Comparison of ENCODE assay signal across 14 mouse cellular contexts in genomic region chr1:88605616-88606190, GRCm38 (mm10).
A peak's percentile ranks its signal among the peaks of the same experiment; 100 is the strongest.
DNase-seq lines count a peak whose midpoint lies in the region; ATAC-seq and TF ChIP-seq lines count a peak whose summit lies in the region.
"Had no signal": no experiment of that assay in that cellular context is flagged by ENCODE, and none has a peak within 500 bp of the region (broad histone marks: within the 10 kb centered on the region; RNA-seq: fewer than 3 reads in every experiment).

No protein-coding gene starts in this region.

- H3K27me3 ChIP-seq in forebrain, embryonic 10.5 days (ENCODE audit: poor library complexity, severe bottlenecking): no peaks in the 10 kb centered on the region
- H3K27me3 ChIP-seq in forebrain, embryonic 14.5 days (replicated peaks; ENCODE audit: control insufficient read depth, insufficient read depth, low read length): no peaks in the 10 kb centered on the region
- no peaks in the 10 kb centered on the region for H3K27me3 ChIP-seq in intestine, embryonic 14.5 days (replicated peaks; ENCODE audit: control insufficient read depth, insufficient read depth, low read length)
- no peaks in the 10 kb centered on the region for H3K27me3 ChIP-seq in stomach, embryonic 14.5 days (ENCODE audit: control insufficient read depth, insufficient read depth, low read length)
- H3K27me3 ChIP-seq in hindbrain, embryonic 11.5 days (ENCODE audit: control insufficient read depth, insufficient read depth, low read length): no peaks in the 10 kb centered on the region
- H3K27me3 ChIP-seq: hindbrain, embryonic 13.5 days; Patski had no signal

- WGBS in forebrain, embryonic 10.5 days: 54% methylated on average over 14 of the region's 14 CpGs
- 58% methylated on average over 14 of the region's 14 CpGs for WGBS in forebrain, embryonic 14.5 days
- 37% methylated on average over 14 of the region's 14 CpGs for WGBS in intestine, embryonic 14.5 days
- 37% methylated on average over 14 of the region's 14 CpGs for WGBS in stomach, embryonic 14.5 days
- WGBS in hindbrain, embryonic 11.5 days: 47% methylated on average over 14 of the region's 14 CpGs

- H3K36me3 ChIP-seq in forebrain, embryonic 10.5 days (replicated peaks): no peaks in the 10 kb centered on the region
- no peaks in the 10 kb centered on the region for H3K36me3 ChIP-seq in forebrain, embryonic 14.5 days (ENCODE audit: control insufficient read depth, insufficient read depth, low read length)
- no peaks in the 10 kb centered on the region for H3K36me3 ChIP-seq in intestine, embryonic 14.5 days (ENCODE audit: control insufficient read depth, insufficient read depth, low read length)
- H3K36me3 ChIP-seq in stomach, embryonic 14.5 days (ENCODE audit: control insufficient read depth, insufficient read depth, low read length): no peaks in the 10 kb centered on the region
- H3K36me3 ChIP-seq in hindbrain, embryonic 11.5 days (ENCODE audit: control insufficient read depth, insufficient read depth, low read length): no peaks in the 10 kb centered on the region
- H3K36me3 ChIP-seq: hindbrain, embryonic 13.5 days had no signal

- H3K4me2 ChIP-seq in forebrain, embryonic 14.5 days (ENCODE audit: low read length): no peak overlapping the region
- H3K4me2 ChIP-seq in intestine, embryonic 14.5 days (ENCODE audit: low read length): no peak overlapping the region
- no peak overlapping the region for H3K4me2 ChIP-seq in stomach, embryonic 14.5 days (replicated peaks; ENCODE audit: low read depth, low read length)
- no peak overlapping the region for H3K4me2 ChIP-seq in hindbrain, embryonic 11.5 days (replicated peaks; ENCODE audit: low read depth, low read length)
- H3K4me2 ChIP-seq: hindbrain, embryonic 13.5 days had no signal

- H3K9ac ChIP-seq in forebrain, embryonic 14.5 days (ENCODE audit: low read length): no peak overlapping the region
- no peak overlapping the region for H3K9ac ChIP-seq in intestine, embryonic 14.5 days (ENCODE audit: low read length)
- H3K9ac ChIP-seq in stomach, embryonic 14.5 days (replicated peaks; ENCODE audit: low read depth, low read length): no peak overlapping the region
- no peak overlapping the region for H3K9ac ChIP-seq in hindbrain, embryonic 11.5 days (ENCODE audit: low read depth, low read length)
- H3K9ac ChIP-seq: hindbrain, embryonic 13.5 days had no signal

- DNase-seq in forebrain, embryonic 10.5 days (ENCODE audit: extremely low spot score, low spot score): no peak
- no peak for DNase-seq in forebrain, embryonic 14.5 days (ENCODE audit: low spot score)
- DNase-seq in intestine, embryonic 14.5 days (ENCODE audit: low spot score): no peak
- DNase-seq in kidney, postnatal 4 days: peak; percentile 58 to 77
- no peak for DNase-seq in hindbrain, embryonic 11.5 days (ENCODE audit: low spot score)
- no peak for DNase-seq in right cerebral cortex, adult 18-20 months
- no peak for DNase-seq in layer of hippocampus, adult 2 months (ENCODE audit: low spot score in 2 of 2)
- DNase-seq: gastrocnemius, postnatal 25 days; midbrain, embryonic 14.5 days; thymus, postnatal 25 days had no signal

- no peak for ATAC-seq in forebrain, embryonic 14.5 days
- peak; percentile 62; the same call in 1 of the 2 replicates for ATAC-seq in intestine, embryonic 14.5 days (replicated peaks; ENCODE audit: low FRiP score, low TSS enrichment, low read depth)
- peak; percentile 83 for ATAC-seq in stomach, embryonic 14.5 days (ENCODE audit: insufficient number of reproducible peaks, insufficient read depth, low FRiP score, low read depth)
- no peak for ATAC-seq in hindbrain, embryonic 11.5 days (ENCODE audit: low FRiP score)
- ATAC-seq: Patski had no signal

- TF ChIP-seq CTCF in layer of hippocampus, adult 2 months (conservative IDR thresholded peaks at IDR 0.05): no peak

- 0 out of 2 replicates have a peak overlapping the region, but pooled peaks have one; percentile 0 for H3K27ac ChIP-seq in forebrain, embryonic 10.5 days
- no peak overlapping the region for H3K27ac ChIP-seq in forebrain, embryonic 14.5 days (ENCODE audit: low read depth, low read length)
- H3K27ac ChIP-seq in intestine, embryonic 14.5 days (ENCODE audit: low read depth): no peak overlapping the region
- no peak overlapping the region for H3K27ac ChIP-seq in stomach, embryonic 14.5 days (ENCODE audit: low read length)
- H3K27ac ChIP-seq in hindbrain, embryonic 11.5 days (ENCODE audit: low read depth, low read length): no peak overlapping the region
- H3K27ac ChIP-seq in layer of hippocampus, adult 2 months: no peak overlapping the region
- H3K27ac ChIP-seq: hindbrain, embryonic 13.5 days had no signal

- H3K4me3 ChIP-seq in forebrain, embryonic 10.5 days: no peak overlapping the region
- H3K4me3 ChIP-seq in forebrain, embryonic 14.5 days (ENCODE audit: low read depth, low read length): no peak overlapping the region
- no peak overlapping the region for H3K4me3 ChIP-seq in intestine, embryonic 14.5 days (ENCODE audit: low read depth, low read length)
- no peak overlapping the region for H3K4me3 ChIP-seq in stomach, embryonic 14.5 days (ENCODE audit: low read depth, low read length)
- H3K4me3 ChIP-seq in hindbrain, embryonic 11.5 days (ENCODE audit: low read depth, low read length): no peak overlapping the region
- H3K4me3 ChIP-seq in layer of hippocampus, adult 2 months: no peak overlapping the region
- H3K4me3 ChIP-seq: erythroblast, embryonic 14.5 days; hindbrain, embryonic 13.5 days had no signal

- H3K4me1 ChIP-seq in forebrain, embryonic 10.5 days: peaks cover 23% of the 10 kb centered on the region
- H3K4me1 ChIP-seq in forebrain, embryonic 14.5 days (ENCODE audit: control insufficient read depth, insufficient read depth, low read length): no peaks in the 10 kb centered on the region
- H3K4me1 ChIP-seq in intestine, embryonic 14.5 days (replicated peaks; ENCODE audit: control insufficient read depth, insufficient read depth, low read length): no peaks in the 10 kb centered on the region
- H3K4me1 ChIP-seq in stomach, embryonic 14.5 days (ENCODE audit: control insufficient read depth, insufficient read depth, low read length): 0 out of 2 replicates have a peak, but pooled peaks cover 6% of the 10 kb centered on the region
- no peaks in the 10 kb centered on the region; the same call in 1 of the 2 replicates for H3K4me1 ChIP-seq in hindbrain, embryonic 11.5 days (replicated peaks; ENCODE audit: control insufficient read depth, insufficient read depth, low read length)
- H3K4me1 ChIP-seq: hindbrain, embryonic 13.5 days had no signal

- no peaks in the 10 kb centered on the region for H3K9me3 ChIP-seq in forebrain, embryonic 10.5 days
- no peaks in the 10 kb centered on the region for H3K9me3 ChIP-seq in forebrain, embryonic 14.5 days (replicated peaks; ENCODE audit: control insufficient read depth, low read length)
- no peaks in the 10 kb centered on the region for H3K9me3 ChIP-seq in intestine, embryonic 14.5 days (ENCODE audit: control insufficient read depth, low read length)
- no peaks in the 10 kb centered on the region for H3K9me3 ChIP-seq in stomach, embryonic 14.5 days (ENCODE audit: control insufficient read depth, low read depth, low read length)
- no peaks in the 10 kb centered on the region for H3K9me3 ChIP-seq in hindbrain, embryonic 11.5 days (ENCODE audit: control insufficient read depth, low read length)
- H3K9me3 ChIP-seq: hindbrain, embryonic 13.5 days had no signal

Comparison
In these comparisons a context has a peak if more than half of its experiments do, and no peak if none do; other contexts are left out.
1. DNase-seq: peak in kidney, postnatal 4 days (2 of 2); none in forebrain, embryonic 10.5 days (single experiment), forebrain, embryonic 14.5 days (single experiment), intestine, embryonic 14.5 days (single experiment), hindbrain, embryonic 11.5 days (single experiment), right cerebral cortex, adult 18-20 months (single experiment) and layer of hippocampus, adult 2 months (0 of 2).
2. ATAC-seq: peak in intestine, embryonic 14.5 days (single experiment) and stomach, embryonic 14.5 days (single experiment); none in forebrain, embryonic 14.5 days (single experiment) and hindbrain, embryonic 11.5 days (single experiment).